Mouse (Mus musculus) liver, adult (tissue): ENCODE data around the gene Esyt1.

Experiments used
- GATA4 ChIP-seq: IDR thresholded peaks from 2 replicates; pipeline ENCODE4 v1.6.1; 2014; ENCODE audit warnings: mild to moderate bottlenecking, low read length; ENCODE audit not compliant: insufficient replicate concordance

The Esyt1 gene

DNA sequence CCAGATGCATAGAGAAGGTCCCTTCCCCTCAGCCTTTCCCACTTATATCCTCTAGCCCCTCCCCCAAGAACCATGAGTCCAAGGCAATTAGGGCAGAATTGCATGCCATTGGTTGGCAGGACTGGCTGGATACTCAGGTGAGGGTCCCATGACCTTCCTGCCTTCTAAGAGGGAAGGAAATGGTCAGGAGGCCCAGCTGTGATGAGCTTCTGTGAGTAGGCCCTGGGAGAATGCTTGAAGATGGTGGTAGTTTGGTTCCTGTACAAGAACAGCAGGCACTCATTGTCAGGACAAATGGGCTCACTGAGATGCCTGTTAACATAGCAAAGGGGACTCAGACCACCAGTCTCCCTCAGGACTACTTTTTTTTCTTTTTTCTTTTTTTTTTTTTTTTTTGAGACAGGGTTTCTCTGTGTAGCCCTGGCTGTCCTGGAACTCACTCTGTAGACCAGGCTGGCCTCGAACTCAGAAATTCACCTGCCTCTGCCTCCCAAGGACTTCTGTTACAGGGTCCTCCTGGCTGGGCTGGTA is 12.7 kb upstream of the Esyt1 start:
- no peak for TF ChIP-seq GATA4

DNA sequence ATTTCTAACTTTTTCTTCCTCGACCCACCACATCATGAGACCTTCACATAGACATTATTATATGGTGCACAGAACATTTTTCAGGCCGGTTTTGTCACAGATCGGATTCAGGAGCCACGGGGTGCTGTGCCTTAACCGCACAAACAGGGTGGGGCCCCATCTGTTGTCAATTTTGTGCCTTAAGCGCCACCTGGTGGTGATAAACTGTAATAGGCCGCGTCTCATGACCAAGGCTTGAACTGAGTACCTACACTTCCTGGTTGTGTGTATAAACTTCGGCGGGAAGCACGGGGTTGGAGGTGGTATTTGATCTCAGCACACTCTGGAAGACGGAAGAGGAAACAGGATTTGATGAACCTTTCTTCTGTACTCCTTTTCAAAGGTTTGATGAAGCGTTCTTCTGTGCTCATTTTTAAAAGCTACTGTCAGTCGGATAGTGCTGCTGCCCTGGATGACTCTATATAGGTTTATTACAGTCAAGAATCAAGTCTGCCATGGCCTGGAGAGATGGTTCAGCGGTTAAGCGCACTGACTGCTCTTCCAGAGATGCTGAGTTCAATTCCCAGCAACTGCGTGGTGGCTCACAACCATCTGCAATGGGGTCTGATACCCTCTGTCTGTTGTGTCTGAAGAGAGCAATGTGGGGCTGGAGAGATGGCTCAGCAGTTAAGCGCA is 10.7 kb upstream of the Esyt1 start:
- no peak for TF ChIP-seq GATA4

DNA sequence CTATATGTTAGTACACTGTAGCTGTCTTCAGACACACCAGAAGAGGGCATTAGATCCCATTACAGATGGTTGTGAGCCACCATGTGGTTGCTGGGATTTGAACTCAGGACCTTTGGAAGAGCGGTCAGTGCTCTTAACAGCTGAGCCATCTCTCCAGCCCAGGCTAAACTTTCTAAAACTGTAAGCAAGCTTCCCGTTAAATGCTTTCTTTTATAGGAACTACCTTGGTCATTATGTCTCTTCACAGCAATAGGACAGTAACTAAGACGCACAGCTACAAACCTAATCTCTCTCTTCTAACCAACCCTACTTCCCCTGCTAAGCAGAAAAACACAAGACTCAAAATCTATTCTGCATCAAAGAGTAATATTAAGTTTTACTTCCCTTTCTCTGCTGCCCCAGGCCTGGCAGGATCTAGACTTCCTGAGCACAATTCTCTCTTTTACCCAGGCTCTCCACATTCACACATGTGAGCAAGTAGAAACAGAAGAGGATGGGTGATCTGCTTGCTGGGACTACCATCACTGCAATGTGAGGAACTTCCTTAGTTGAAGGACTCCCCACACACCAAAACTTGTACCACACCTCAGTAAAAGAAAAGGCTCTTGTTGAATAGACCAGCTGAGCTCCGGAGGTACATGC is 10.1 kb upstream of the Esyt1 start:
- no peak for TF ChIP-seq GATA4

DNA sequence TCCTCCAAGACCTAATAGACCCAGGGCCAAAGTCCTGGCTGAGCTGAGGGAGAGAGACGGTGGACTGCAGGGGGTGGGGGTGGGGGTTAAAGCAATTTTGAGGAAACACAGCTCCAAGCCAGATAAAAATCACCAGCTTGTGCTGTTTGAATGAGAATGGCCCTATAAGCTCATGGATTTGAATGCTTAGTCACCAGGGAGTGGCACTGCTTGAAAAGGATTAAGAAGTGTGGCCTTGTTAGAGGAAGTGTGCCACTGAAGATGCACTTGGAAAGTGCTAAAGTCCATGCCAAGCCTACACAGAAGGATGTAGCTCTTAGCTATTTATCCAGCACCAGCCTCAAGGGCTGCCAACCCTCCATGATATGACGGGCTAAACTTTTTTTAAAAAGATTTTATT is 9.5 kb upstream of the Esyt1 start:
- no peak for TF ChIP-seq GATA4

DNA sequence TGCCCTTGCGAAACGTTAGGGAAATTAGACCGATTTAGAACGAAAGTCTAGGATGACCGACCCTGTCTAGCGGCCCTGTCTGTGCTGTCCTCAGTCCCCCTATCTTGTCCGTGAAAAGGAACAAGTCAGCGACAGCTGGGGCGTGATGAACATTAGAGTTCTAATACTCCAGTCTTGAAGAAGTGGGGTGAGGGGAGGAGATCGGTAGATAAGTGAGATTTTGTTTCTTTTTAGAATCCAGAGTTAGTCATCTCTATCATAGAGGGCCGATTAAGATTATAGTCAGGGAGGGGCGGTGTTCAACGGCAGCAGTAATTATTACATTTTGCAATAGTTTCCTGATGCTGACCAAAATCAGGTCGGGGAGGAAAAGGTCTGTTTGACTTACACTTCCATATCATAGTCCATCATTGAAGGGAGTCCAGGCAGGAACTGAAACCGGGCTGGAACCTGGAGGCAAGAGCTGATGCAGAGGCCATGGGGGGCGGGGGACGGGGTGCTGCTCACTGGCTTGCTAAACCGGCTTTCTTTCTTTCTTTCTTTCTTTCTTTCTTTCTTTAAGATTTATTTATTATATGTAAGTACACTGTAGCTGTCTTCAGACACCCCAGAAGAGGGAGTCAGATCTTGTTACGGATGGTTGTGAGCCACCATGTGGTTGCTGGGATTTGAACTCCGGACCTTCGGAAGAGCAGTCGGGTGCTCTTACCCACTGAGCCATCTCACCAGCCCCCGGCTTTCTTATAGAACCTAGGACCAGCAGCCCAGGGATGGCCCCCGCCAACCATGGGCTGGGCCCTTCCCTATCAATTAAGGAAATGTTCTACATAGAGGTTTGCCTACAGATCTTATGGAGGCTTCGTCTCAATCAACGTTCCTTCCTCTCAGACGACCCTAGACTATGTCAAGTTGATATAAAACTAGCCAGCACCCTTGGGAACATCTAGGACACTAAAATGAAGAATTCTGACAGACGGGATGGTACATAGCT is 990 bp upstream of the Esyt1 start:
- no peak for TF ChIP-seq GATA4

DNA sequence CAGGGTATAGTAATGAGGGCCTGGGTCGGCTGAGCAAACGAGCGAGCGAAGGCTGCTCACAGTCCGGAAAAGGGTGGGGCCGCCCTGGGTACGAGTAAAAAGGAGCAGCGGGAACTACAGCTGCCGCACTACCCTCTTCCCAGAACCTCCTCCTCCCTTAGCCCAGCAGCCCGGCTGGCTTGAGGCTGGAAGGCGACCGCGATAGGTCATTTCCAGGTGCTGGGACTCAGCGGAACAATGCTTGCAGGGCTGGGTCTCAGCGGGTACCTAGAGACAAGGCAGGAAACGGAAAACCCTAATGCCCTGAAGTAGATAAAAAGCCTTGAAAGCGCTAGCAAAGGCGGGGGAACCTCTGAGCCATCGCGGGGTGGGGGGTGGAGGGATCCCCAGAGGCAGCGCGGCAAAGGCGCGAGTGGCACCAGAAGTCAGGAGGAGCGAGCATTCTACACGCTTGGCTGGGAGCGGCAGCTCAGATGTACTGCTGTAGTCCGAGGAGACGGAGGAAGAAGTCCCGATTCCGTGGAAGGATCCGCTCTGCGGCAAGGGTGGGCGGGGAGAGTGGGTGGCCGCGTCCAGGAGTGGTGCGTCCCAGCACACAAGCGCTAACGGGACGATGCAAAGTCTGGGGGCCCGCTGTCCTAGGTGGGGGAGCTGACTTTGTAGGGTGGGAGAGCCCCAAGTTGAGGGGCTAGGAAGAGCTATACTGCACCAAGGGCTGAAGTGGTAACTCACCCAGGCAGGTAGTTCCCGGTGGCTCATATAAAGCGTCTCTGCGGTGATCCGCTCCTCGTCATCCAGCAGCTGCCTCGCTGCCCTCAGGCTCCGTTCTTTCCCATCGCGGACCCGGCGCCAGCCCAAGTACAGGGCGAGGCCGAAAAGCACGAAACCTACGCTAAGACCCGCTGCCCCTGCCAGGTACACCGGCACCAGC is 674 bp downstream of the Esyt1 start:
- no peak for TF ChIP-seq GATA4

DNA sequence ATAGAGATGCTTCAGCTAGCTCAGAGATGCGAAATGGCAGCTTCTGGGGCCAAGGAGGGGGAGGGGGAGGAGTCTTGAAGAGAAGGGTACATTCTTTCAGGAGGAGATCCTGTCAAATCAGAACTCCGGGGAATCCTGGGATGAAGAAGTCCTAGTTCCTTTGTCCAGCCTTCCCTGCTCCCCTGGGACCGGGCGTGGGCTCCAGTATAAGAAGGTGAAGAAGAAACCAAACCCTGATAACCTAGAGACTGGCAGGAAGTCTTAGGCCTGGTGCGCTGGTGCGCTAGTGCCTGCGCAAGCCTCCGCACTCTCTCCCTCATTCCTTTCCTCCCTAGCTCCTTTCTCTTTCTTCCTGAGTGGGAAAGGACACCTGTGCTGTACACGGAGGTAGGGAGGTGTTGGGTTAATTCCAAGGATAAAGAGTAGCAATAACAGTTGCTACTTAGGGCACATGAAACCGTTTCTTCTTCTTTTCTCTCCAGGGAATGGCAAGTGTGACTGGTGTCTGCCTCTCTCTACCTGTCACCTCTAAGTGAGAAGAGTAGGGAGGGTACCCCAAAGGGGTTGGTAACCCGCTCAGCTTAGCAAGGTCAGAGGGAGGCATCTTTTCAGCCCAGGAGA is 1.4 kb downstream of the Esyt1 start:
- no peak for TF ChIP-seq GATA4

DNA sequence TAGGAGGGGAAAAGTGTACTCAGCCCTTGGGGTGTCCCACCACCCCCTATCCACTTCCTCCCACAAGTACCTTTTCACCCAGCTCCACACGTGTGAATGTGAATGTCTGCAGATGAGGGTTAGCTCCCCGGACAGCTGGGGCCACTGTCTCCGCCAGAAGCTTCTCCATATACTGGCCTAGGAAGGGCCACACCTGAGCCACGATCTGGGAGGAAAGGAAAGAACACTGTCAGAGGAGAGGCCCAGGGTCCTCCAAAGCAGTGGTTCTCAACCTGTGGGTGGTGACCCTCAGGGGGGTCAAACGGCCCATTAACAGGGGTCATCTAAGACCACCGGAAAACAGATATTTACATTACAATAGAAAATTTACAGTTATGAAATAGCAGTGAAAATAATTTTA is 3.3 kb downstream of the Esyt1 start:
- TF ChIP-seq GATA4 = no peak

DNA sequence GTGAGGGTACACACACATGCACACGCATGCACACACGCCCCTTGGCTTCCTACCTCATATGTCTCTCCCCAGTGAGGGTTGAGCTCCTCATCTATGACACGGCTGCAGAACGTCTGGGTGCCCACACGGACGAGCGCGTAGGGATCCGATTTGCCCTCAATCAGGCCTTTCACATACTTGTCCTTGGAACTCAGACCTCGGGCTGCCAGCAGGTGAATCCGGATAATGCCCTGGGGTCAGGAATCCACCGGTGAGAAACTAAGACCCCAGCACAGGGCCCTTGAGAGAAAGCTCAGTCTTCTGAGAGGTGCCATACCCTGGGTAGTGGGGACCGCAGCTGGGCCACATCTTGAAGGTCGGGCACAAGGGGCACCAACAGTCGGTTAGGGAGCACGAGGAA is 5.1 kb downstream of the Esyt1 start:
- no peak for TF ChIP-seq GATA4

DNA sequence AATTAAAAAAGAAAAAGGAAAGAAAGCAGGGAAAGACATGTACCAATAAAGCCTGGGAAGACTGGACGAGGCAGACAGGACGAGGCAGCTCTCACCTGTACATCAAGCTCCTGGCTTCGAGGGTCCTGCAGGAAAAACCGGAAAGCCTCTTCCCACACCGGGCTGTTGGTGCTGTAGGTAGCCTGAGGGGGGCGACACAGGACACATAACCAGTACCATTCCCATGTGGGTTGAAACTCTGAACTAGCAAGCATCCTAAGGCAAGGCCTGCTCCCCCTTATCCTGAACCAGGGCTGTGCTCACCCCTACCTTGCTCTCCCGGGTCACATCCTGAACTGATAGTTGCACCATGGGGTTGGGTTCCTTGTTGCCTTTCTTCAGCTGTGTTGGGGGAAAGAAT is 6.8 kb downstream of the Esyt1 start:
- TF ChIP-seq GATA4 = no peak

DNA sequence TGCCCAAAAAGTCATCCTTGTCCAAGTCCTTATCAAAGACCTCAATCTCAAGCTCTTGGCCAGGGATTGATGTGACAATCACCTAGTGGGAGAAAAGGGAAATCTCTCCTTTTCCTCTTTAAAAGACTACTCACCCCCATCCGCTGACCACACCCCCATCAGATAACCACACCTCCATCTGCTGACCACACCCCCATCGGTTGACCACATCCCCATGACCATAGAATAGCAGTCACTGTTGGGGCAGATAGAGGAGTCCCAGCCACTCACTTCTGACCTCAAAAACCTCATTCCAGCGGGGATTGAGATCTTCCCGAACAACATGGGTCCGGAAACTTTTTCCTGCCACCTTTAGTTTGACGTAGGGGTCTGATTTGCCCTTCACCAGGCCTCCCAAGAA is 9.0 kb downstream of the Esyt1 start:
- no peak for TF ChIP-seq GATA4

DNA sequence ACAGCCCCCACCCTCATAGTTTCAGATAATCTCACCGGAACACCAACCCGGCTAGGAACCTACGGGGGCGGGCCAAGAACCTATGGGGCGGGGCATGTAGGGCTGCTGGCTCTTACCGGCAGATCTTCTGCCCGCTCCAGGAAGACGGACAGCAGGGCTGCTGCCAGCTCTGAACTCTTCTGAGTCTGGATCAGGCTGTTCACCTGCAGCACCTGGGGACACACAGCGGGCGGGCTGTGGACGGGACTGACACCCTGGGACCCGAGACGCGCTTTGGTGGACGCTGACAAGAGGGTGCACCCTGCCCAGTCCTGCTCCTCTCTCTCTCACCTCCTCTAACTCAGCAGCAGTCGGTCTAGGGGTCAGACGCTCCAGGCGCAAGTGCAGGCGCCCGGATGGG is 9.6 kb downstream of the Esyt1 start:
- TF ChIP-seq GATA4 = no peak

DNA sequence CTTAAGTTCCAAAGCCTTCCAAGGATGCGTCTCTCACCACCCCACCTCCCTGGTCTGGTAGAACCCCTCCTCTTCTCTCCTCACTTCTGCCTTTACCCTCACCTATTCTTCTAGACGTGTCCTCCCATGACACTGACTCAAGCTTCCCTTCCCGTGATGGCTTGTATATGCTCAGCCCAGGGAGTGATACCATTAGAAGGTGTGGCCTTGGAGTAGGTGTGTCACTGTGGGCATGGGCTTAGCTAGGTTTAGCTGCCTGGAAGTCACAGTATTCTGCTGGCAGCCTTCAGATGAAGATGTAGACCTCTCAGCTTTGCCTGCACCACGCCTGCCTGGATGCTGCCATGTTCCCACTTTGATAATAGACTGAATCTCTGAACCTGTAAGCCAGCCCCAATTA is 10.6 kb downstream of the Esyt1 start:
- no peak for TF ChIP-seq GATA4

DNA sequence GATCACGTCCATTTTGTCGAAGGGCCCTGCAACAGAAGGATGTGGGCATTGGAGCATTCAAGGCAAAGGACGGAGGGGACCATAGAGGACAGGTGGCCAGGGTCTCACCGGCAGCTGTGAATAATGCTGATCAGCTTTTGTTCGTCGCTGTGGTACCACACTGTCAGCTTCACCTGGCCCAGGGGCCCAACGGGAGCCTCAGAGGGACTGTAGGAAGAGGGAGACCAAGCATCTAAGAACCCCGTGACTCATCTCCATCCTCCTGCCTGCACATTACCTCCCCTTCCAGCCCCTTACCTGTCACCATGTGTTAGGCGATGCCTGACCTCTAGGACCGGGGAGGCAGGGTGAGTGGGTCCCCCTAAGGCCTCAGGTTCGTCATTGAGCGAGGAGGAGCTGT is 13.9 kb downstream of the Esyt1 start:
- TF ChIP-seq GATA4 = no peak
